Comparison of ENCODE assay signal across 17 mouse cellular contexts in the genomic region with DNA sequence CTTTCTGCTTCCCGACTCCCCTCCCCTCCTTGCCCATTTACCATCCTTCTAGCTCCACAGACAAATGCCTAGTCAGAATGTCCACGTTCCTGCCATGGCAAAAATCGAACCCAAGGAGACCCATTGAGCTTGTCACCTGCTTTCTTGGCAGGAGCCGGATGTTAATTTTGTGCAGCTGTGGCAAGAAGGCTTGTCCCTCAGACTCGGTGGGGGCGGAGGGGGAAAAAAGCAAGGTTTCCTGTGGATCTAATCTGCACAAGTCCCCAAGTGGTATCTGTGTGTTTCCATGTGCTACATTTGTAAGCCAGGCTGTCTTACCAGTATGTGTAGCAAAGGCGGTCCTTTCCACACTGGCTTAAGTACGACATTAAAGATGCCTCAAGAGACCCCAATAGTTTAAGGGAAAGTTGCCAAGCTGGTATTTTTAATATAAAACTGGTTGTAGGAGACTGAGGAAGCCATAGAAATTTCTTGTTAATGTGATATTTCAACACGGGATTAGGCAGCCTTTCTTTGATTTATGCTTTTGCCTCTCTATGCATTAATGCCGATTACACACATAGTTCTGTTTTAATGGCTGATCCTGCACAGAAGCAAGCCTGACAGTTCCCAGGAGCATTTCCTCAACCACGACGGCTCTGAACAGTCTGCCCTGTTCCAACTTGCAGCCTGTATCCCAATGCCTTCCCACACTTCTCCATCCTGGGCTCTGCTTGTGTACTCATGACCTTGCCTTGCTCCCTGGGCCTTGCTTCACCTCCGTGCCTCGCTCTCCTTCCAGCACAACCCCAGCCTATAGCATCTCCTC.
DNase-seq lines count a peak whose midpoint lies in the region; ATAC-seq lines count a peak whose summit lies in the region.
"Had no signal": no experiment of that assay in that cellular context is flagged by ENCODE, and none has a peak within 500 bp of the region (broad histone marks: within the 10 kb centered on the region; RNA-seq: fewer than 3 reads in every experiment).

No protein-coding gene starts in this region.

- H3K9me3 ChIP-seq in limb, embryonic 11.5 days (ENCODE audit: control insufficient read depth, low read length) = no peaks in the 10 kb centered on the region
- H3K9me3 ChIP-seq in limb, embryonic 10.5 days (replicated peaks) = no peaks in the 10 kb centered on the region
- no peaks in the 10 kb centered on the region for H3K9me3 ChIP-seq in kidney, embryonic 14.5 days (ENCODE audit: control insufficient read depth, low read length)
- H3K9me3 ChIP-seq in midbrain, embryonic 10.5 days (replicated peaks) = no peaks in the 10 kb centered on the region
- H3K9me3 ChIP-seq: forebrain, embryonic 12.5 days; hindbrain, embryonic 15.5 days; kidney, embryonic 15.5 days; liver, embryonic 15.5 days had no signal

- H3K27ac ChIP-seq in limb, embryonic 11.5 days (replicated peaks; ENCODE audit: low read depth, low read length) = no peak overlapping the region
- no peak overlapping the region for H3K27ac ChIP-seq in limb, embryonic 10.5 days
- H3K27ac ChIP-seq in kidney, embryonic 14.5 days (ENCODE audit: low read depth, low read length) = no peak overlapping the region
- H3K27ac ChIP-seq in midbrain, embryonic 10.5 days (replicated peaks) = no peak overlapping the region
- H3K27ac ChIP-seq: forebrain, embryonic 12.5 days; hindbrain, embryonic 15.5 days; kidney, embryonic 15.5 days; liver, embryonic 15.5 days had no signal

- DNase-seq in CD4-positive, CD25-positive, alpha-beta regulatory T cell, adult 2 months (ENCODE audit: low read depth, low spot score) = peak; percentile 16
- DNase-seq in limb, embryonic 11.5 days (ENCODE audit: low spot score) = peak; percentile 47
- no peak for DNase-seq in limb, embryonic 10.5 days (ENCODE audit: low spot score)
- peak; percentile 27 to 40 for DNase-seq in thymus, adult 18-20 months
- no peak for DNase-seq in midbrain, embryonic 10.5 days (ENCODE audit: low spot score)
- DNase-seq: adrenal gland, adult 8-10 months; cerebellum, adult 8-10 months; gastrocnemius, postnatal 14 days; heart, postnatal 14 days had no signal

- peaks cover 11% of the 10 kb centered on the region for H3K4me1 ChIP-seq in limb, embryonic 11.5 days (ENCODE audit: control insufficient read depth, insufficient read depth, low read length)
- peaks cover 22% of the 10 kb centered on the region for H3K4me1 ChIP-seq in limb, embryonic 10.5 days
- H3K4me1 ChIP-seq in kidney, embryonic 14.5 days (ENCODE audit: control insufficient read depth, insufficient read depth, low read length) = 0 out of 2 replicates have a peak, but pooled peaks cover 4% of the 10 kb centered on the region
- peaks cover 7% of the 10 kb centered on the region; the same call in 1 of the 2 replicates for H3K4me1 ChIP-seq in midbrain, embryonic 10.5 days
- H3K4me1 ChIP-seq: forebrain, embryonic 12.5 days; liver, embryonic 15.5 days had no signal

- peaks cover 5% of the 10 kb centered on the region; the same call in 1 of the 2 replicates for H3K27me3 ChIP-seq in limb, embryonic 11.5 days (ENCODE audit: control insufficient read depth, insufficient read depth, low read length)
- peaks cover 27% of the 10 kb centered on the region for H3K27me3 ChIP-seq in limb, embryonic 10.5 days (ENCODE audit: low read depth, poor library complexity, severe bottlenecking)
- peaks cover 4% of the 10 kb centered on the region; the same call in 1 of the 2 replicates for H3K27me3 ChIP-seq in kidney, embryonic 14.5 days (ENCODE audit: control insufficient read depth, insufficient read depth, low read length)
- H3K27me3 ChIP-seq in midbrain, embryonic 10.5 days (ENCODE audit: low read depth, poor library complexity, severe bottlenecking) = peaks cover 13% of the 10 kb centered on the region
- H3K27me3 ChIP-seq: hindbrain, embryonic 15.5 days had no signal

- H3K9ac ChIP-seq in limb, embryonic 11.5 days (ENCODE audit: low read length) = no peak overlapping the region
- no peak overlapping the region for H3K9ac ChIP-seq in kidney, embryonic 14.5 days (ENCODE audit: low read depth, low read length)
- H3K9ac ChIP-seq: forebrain, embryonic 12.5 days; hindbrain, embryonic 15.5 days; kidney, embryonic 15.5 days; liver, embryonic 15.5 days had no signal

- H3K4me3 ChIP-seq in limb, embryonic 11.5 days (ENCODE audit: low read depth, low read length) = no peak overlapping the region
- H3K4me3 ChIP-seq in limb, embryonic 10.5 days = no peak overlapping the region
- H3K4me3 ChIP-seq in kidney, embryonic 14.5 days (ENCODE audit: low read length) = no peak overlapping the region
- H3K4me3 ChIP-seq in midbrain, embryonic 10.5 days = no peak overlapping the region
- H3K4me3 ChIP-seq: forebrain, embryonic 12.5 days; hindbrain, embryonic 15.5 days; kidney, embryonic 15.5 days; liver, embryonic 15.5 days had no signal

- H3K4me2 ChIP-seq in limb, embryonic 11.5 days (ENCODE audit: low read depth, severe bottlenecking) = no peak overlapping the region
- H3K4me2 ChIP-seq in kidney, embryonic 14.5 days (replicated peaks; ENCODE audit: low read depth, low read length) = no peak overlapping the region
- H3K4me2 ChIP-seq: forebrain, embryonic 12.5 days; hindbrain, embryonic 15.5 days; kidney, embryonic 15.5 days; liver, embryonic 15.5 days had no signal

- no peak for ATAC-seq in CD4-positive, CD25-positive, alpha-beta regulatory T cell, adult 4 months
- ATAC-seq in limb, embryonic 11.5 days (ENCODE audit: insufficient number of reproducible peaks, low FRiP score, low TSS enrichment, low read depth) = peak; percentile 67; the same call in 1 of the 2 replicates
- ATAC-seq in kidney, embryonic 14.5 days (ENCODE audit: low FRiP score, low TSS enrichment) = no peak
- no peak for ATAC-seq in erythroblast, adult 5-6 weeks (replicated peaks; ENCODE audit: low FRiP score, poor library complexity, severe bottlenecking)
- ATAC-seq: lung, postnatal 0 days had no signal

- WGBS in limb, embryonic 11.5 days = 42% methylated on average over 14 of the region's 14 CpGs
- WGBS in limb, embryonic 10.5 days = 60% methylated on average over 14 of the region's 14 CpGs
- 68% methylated on average over 14 of the region's 14 CpGs for WGBS in kidney, embryonic 14.5 days
- WGBS in midbrain, embryonic 10.5 days = 81% methylated on average over 14 of the region's 14 CpGs

- no peaks in the 10 kb centered on the region for H3K36me3 ChIP-seq in limb, embryonic 11.5 days (ENCODE audit: control insufficient read depth, insufficient read depth, low read length)
- no peaks in the 10 kb centered on the region for H3K36me3 ChIP-seq in limb, embryonic 10.5 days
- no peaks in the 10 kb centered on the region for H3K36me3 ChIP-seq in kidney, embryonic 14.5 days (ENCODE audit: control insufficient read depth, insufficient read depth, low read length)
- no peaks in the 10 kb centered on the region for H3K36me3 ChIP-seq in midbrain, embryonic 10.5 days
- H3K36me3 ChIP-seq: forebrain, embryonic 12.5 days; hindbrain, embryonic 15.5 days; kidney, embryonic 15.5 days; liver, embryonic 15.5 days had no signal

Comparison
In these comparisons a context has a peak if more than half of its experiments do, and no peak if none do; other contexts are left out.
1. DNase-seq: peak in CD4-positive, CD25-positive, alpha-beta regulatory T cell, adult 2 months (single experiment), limb, embryonic 11.5 days (single experiment) and thymus, adult 18-20 months (2 of 2); none in limb, embryonic 10.5 days (single experiment) and midbrain, embryonic 10.5 days (single experiment).